Mouse (Mus musculus) ES-Bruce4 (cell line): Measurements from ENCODE around the gene Ndufb8.

ENCODE experiments used
- CTCF ChIP-seq: IDR thresholded peaks from one replicate; pipeline ENCODE4 v1.8.1; 2011; ENCODE audit warnings: low read depth, low read length
- POLR2A ChIP-seq: IDR thresholded peaks from one replicate; pipeline ENCODE4 v1.8.1; 2011; ENCODE audit warnings: low read length; ENCODE audit not compliant: insufficient read depth

DNA sequence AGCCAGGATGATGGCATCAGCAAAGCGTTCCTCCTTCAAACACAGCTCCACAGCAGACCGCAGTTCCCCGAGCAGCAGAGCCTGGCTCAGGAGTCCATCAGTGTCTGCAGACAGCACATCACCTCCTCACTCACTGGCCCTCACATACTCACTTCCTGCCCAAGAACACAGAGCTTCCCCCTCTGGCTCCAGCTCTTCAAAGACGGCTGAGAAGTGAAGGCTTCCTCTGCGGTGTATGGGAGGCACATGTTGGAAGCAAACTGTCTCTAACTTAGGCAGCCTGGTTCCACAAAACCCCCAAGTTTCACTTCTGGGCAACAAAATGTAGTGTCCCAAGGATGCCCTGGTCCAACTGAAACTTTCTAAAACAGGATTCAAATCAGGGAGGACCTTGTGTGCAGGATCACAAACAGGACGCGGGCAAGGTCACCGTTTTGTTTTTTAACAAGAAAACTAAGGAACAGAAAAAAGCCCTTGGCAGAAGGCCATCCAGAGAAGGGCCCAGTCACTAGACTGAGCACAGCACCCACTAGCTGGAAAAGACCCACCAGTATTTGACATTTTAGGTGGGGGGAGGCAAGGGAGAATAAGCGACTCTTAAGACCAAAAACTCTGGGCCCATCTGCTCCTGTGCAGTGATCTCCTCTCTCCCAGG is 29.6 kb downstream of the Ndufb8 start:
- TF ChIP-seq POLR2A (no peak), CTCF (no peak)
